Comparison of ENCODE assay signal across 8 mouse cellular contexts in genomic region chr11:35833270-35833669, GRCm38 (mm10). TPM values are rescaled to one million over a fixed set of nuclear protein-coding genes. Genes with fewer than 3 reads are reported as not detected.
A peak's percentile ranks its signal among the peaks of the same experiment; 100 is the strongest.
DNase-seq lines count a peak whose midpoint lies in the region; ATAC-seq and TF ChIP-seq lines count a peak whose summit lies in the region.

No protein-coding gene starts in this region.

- H3K4me1 ChIP-seq in lung, adult 2 months (ENCODE audit: control insufficient read depth, insufficient read depth, low read length), result peaks cover 6% of the 10 kb centered on the region; the same call in 1 of the 2 replicates
- H3K4me1 ChIP-seq in embryonic facial prominence, embryonic 15.5 days, result peaks cover 11% of the 10 kb centered on the region
- peaks cover 12% of the 10 kb centered on the region for H3K4me1 ChIP-seq in limb, embryonic 10.5 days
- H3K4me1 ChIP-seq in neural tube, embryonic 14.5 days (ENCODE audit: control insufficient read depth, insufficient read depth, low read length), result peaks cover 6% of the 10 kb centered on the region; the same call in 1 of the 2 replicates

- no peaks in the 10 kb centered on the region for H3K9me3 ChIP-seq in embryonic facial prominence, embryonic 15.5 days (replicated peaks)
- H3K9me3 ChIP-seq in limb, embryonic 10.5 days (replicated peaks), result no peaks in the 10 kb centered on the region
- no peaks in the 10 kb centered on the region for H3K9me3 ChIP-seq in neural tube, embryonic 14.5 days (ENCODE audit: control insufficient read depth, low read length)

- no peak for ATAC-seq in embryonic facial prominence, embryonic 15.5 days (ENCODE audit: insufficient number of reproducible peaks, low FRiP score, low TSS enrichment, low read depth)
- ATAC-seq in neural tube, embryonic 14.5 days (ENCODE audit: low read depth), result no peak

- peaks cover 36% of the 10 kb centered on the region for H3K36me3 ChIP-seq in embryonic facial prominence, embryonic 15.5 days
- H3K36me3 ChIP-seq in limb, embryonic 10.5 days, result peaks cover 42% of the 10 kb centered on the region
- 0 out of 2 replicates have a peak, but pooled peaks cover 8% of the 10 kb centered on the region for H3K36me3 ChIP-seq in neural tube, embryonic 14.5 days (ENCODE audit: control insufficient read depth, insufficient read depth, low read length)

- peak overlapping the region; percentile 60 for H3K4me2 ChIP-seq in embryonic facial prominence, embryonic 15.5 days (replicated peaks)
- H3K4me2 ChIP-seq in neural tube, embryonic 14.5 days (ENCODE audit: low read depth, low read length), result peak overlapping the region; percentile 82

- TF ChIP-seq CTCF in lung, adult 2 months (IDR thresholded peaks at IDR 0.05; ENCODE audit: insufficient read depth, low read length), result no peak

- H3K27ac ChIP-seq in embryonic facial prominence, embryonic 15.5 days (replicated peaks), result no peak overlapping the region
- H3K27ac ChIP-seq in limb, embryonic 10.5 days, result no peak overlapping the region
- no peak overlapping the region for H3K27ac ChIP-seq in neural tube, embryonic 14.5 days (ENCODE audit: low read depth, low read length)

- H3K9ac ChIP-seq in embryonic facial prominence, embryonic 15.5 days, result no peak overlapping the region
- H3K9ac ChIP-seq in neural tube, embryonic 14.5 days (replicated peaks; ENCODE audit: low read depth, low read length), result no peak overlapping the region

- DNase-seq in lung, adult 2 months, result no peak
- no peak for DNase-seq in lung, postnatal 10 days
- no peak for DNase-seq in limb, embryonic 10.5 days (ENCODE audit: low spot score)
- DNase-seq in retina, postnatal 1 day, result no peak
- no peak for DNase-seq in cerebellum, postnatal 25 days
- no peak for DNase-seq in urinary bladder, postnatal 10 days (ENCODE audit: low spot score)

- no peaks in the 10 kb centered on the region for H3K27me3 ChIP-seq in embryonic facial prominence, embryonic 15.5 days
- no peaks in the 10 kb centered on the region for H3K27me3 ChIP-seq in limb, embryonic 10.5 days (ENCODE audit: low read depth, poor library complexity, severe bottlenecking)
- no peaks in the 10 kb centered on the region for H3K27me3 ChIP-seq in neural tube, embryonic 14.5 days (ENCODE audit: control insufficient read depth, insufficient read depth, low read length)

- WGBS in lung, adult 2 months, result 55% methylated on average over 6 of the region's 6 CpGs
- WGBS in embryonic facial prominence, embryonic 15.5 days, result 82% methylated on average over 6 of the region's 6 CpGs
- 84% methylated on average over 6 of the region's 6 CpGs for WGBS in limb, embryonic 10.5 days
- 86% methylated on average over 6 of the region's 6 CpGs for WGBS in neural tube, embryonic 14.5 days

- H3K4me3 ChIP-seq in lung, adult 2 months (replicated peaks; ENCODE audit: extremely low read depth, low read depth, low read length), result peak overlapping the region; percentile 6
- peak overlapping the region; percentile 97 for H3K4me3 ChIP-seq in embryonic facial prominence, embryonic 15.5 days (replicated peaks)
- peak overlapping the region; percentile 94 for H3K4me3 ChIP-seq in limb, embryonic 10.5 days
- H3K4me3 ChIP-seq in neural tube, embryonic 14.5 days (ENCODE audit: low read depth, low read length), result peak overlapping the region; percentile 93

- TF ChIP-seq POLR2A in lung, adult 2 months (IDR thresholded peaks at IDR 0.05; ENCODE audit: borderline replicate concordance, extremely low read depth, low read depth, low read length), result no peak

RNA-seq across cellular contexts. Expression of gene Rars, which starts 1.0 kb away (rescaled TPM):
- polyA plus RNA-seq in lung, adult 2 months (2012; rRNA removed), result 6.2 and 12.3 TPM in 2 replicates
- 77.1 and 77.8 TPM in 2 replicates for polyA plus RNA-seq in embryonic facial prominence, embryonic 15.5 days (2015; fragmentation: Nextera tagmentation; extraction: Ambion mirVana)
- polyA plus RNA-seq in limb, embryonic 10.5 days (2016; fragmentation: Nextera tagmentation; extraction: Ambion mirVana), result 109 and 113 TPM in 2 replicates
- 74.4 and 77.8 TPM in 2 replicates for polyA plus RNA-seq in neural tube, embryonic 14.5 days (2014; fragmentation: Nextera tagmentation; extraction: Ambion mirVana)

RNA-seq across cellular contexts. Expression of gene Fbll1, which starts 34.6 kb away (rescaled TPM):
- not detected in 2 replicates for polyA plus RNA-seq in lung, adult 2 months (2012; rRNA removed)
- polyA plus RNA-seq in embryonic facial prominence, embryonic 15.5 days (2015; fragmentation: Nextera tagmentation; extraction: Ambion mirVana), result 0.11 and 0.15 TPM in 2 replicates
- not detected in 2 replicates for polyA plus RNA-seq in limb, embryonic 10.5 days (2016; fragmentation: Nextera tagmentation; extraction: Ambion mirVana)
- 26.9 and 29.0 TPM in 2 replicates for polyA plus RNA-seq in neural tube, embryonic 14.5 days (2014; fragmentation: Nextera tagmentation; extraction: Ambion mirVana)

Comparison
In these comparisons a context has a peak if more than half of its experiments do, and no peak if none do; other contexts are left out.
1. H3K4me3 ChIP-seq: peak in every context shown above with its lines; median percentile 97 in embryonic facial prominence, embryonic 15.5 days; 94 in limb, embryonic 10.5 days; 93 in neural tube, embryonic 14.5 days; 6 in lung, adult 2 months.
2. RNA of gene Fbll1, which starts 34.6 kb away (polyA plus RNA-seq): 26.9 to 29.0 TPM in neural tube, embryonic 14.5 days; 0.11 to 0.15 TPM in embryonic facial prominence, embryonic 15.5 days, not detected in lung, adult 2 months and not detected in limb, embryonic 10.5 days; every median in the first group is over 10 times any median in the second.